Mouse (Mus musculus) adrenal gland, adult 18-20 months (tissue): ENCODE results near the gene Gm10778. TPM values are rescaled to one million over a fixed set of nuclear protein-coding genes. Genes with fewer than 3 reads are reported as not detected.

ENCODE experiments used
- total RNA-seq, 2 experiments: library from RNA; stranded (reverse); gene quantifications; 1 replicate in 1 of 2; 2 replicates in 1 of 2; pipeline ENCODE4 v1.2.3; 2021

Gm10778 gene
- total RNA-seq, 2 experiments from 2014 or later = 2.4 to 2.8 TPM

Other genes starting within 250 kb of the Gm10778 start
- 10 to 100 TPM; 69.1 to 78.7 TPM for gene Nfic, start 193.4 kb upstream of the Gm10778 start, total RNA-seq
- gene Celf5, start 166.3 kb upstream of the Gm10778 start, total RNA-seq = under 1 TPM; 0.42 to 0.50 TPM
- gene Ncln, start 152.7 kb upstream of the Gm10778 start, total RNA-seq = 100 to 1,000 TPM; 106 to 118 TPM
- gene S1pr4, start 148.9 kb upstream of the Gm10778 start, total RNA-seq = 1 to 10 TPM; 1.3 to 1.4 TPM
- gene Gna15, start 124.8 kb upstream of the Gm10778 start, total RNA-seq = 1 to 10 TPM; 1.7 to 2.6 TPM
- gene Gna11, start 103.9 kb upstream of the Gm10778 start, total RNA-seq = 10 to 100 TPM; 81.7 to 83.4 TPM
- gene Aes, start 89.6 kb upstream of the Gm10778 start, total RNA-seq = 1,000 to 10,000 TPM in 1 of 2 experiments, 100 to 1,000 TPM in 1; 911 to 1,138 TPM
- 10 to 100 TPM; 58.2 to 65.6 TPM for gene Tle2, start 74.5 kb upstream of the Gm10778 start, total RNA-seq
- 10 to 100 TPM; 21.4 to 37.3 TPM for gene Tle6, start 48.0 kb upstream of the Gm10778 start, total RNA-seq
- 1 to 10 TPM; 1.2 to 1.7 TPM for gene BC025920, start 42.8 kb upstream of the Gm10778 start, total RNA-seq
- gene Sirt6, start 21.3 kb upstream of the Gm10778 start, total RNA-seq = 10 to 100 TPM; 18.2 to 21.5 TPM
- gene Ankrd24, start 20.5 kb upstream of the Gm10778 start, total RNA-seq = 10 to 100 TPM; 20.6 to 21.6 TPM
- 1 to 10 TPM; 4.4 to 5.8 TPM for gene Zfp433, start 55.8 kb downstream of the Gm10778 start, total RNA-seq
- gene Gm3055, start 122.1 kb downstream of the Gm10778 start, total RNA-seq = 1 to 10 TPM; 1.8 to 3.3 TPM
- 1 to 10 TPM; 1.2 to 1.9 TPM for gene Gm4767, start 163.1 kb downstream of the Gm10778 start, total RNA-seq
- 1 to 10 TPM in 1 of 2 experiments, under 1 TPM in 1; 0.83 to 1.6 TPM for gene Gm32687, start 214.9 kb downstream of the Gm10778 start, total RNA-seq